Mouse (Mus musculus) layer of hippocampus, postnatal 25 days (tissue): ENCODE measurements around the gene Ank. TPM values are rescaled to one million over a fixed set of nuclear protein-coding genes. Genes with fewer than 3 reads are reported as not detected.
A peak's percentile ranks its signal among the peaks of the same experiment; 100 is the strongest.

Experiments used
- DNase-seq, 2 experiments: peaks; one replicate each; pipeline ENCODE4 v3.0.0; 2022; ENCODE audit warnings: mixed read lengths in 2 of 2, low spot score in 1 of 2; ENCODE audit errors: extremely low spot score in 1 of 2
- total RNA-seq, 2 experiments: library from RNA; stranded (reverse); gene quantifications; 2 replicates each; pipeline ENCODE4 v1.2.3; 2021

Gene Ank
- total RNA-seq, 2 experiments from 2014 or later, result 159 to 164 TPM

GRCm38 (mm10) chr15:27568371-27568770, 101.9 kb downstream of the Ank start:
- no peak for DNase-seq

GRCm38 (mm10) chr15:27569924-27570323, 103.4 kb downstream of the Ank start:
- no peak for DNase-seq

- DNase-seq, result no peak
These were observed 103.9 kb downstream of the Ank start for GRCm38 (mm10) chr15:27570385-27570784.

DNA sequence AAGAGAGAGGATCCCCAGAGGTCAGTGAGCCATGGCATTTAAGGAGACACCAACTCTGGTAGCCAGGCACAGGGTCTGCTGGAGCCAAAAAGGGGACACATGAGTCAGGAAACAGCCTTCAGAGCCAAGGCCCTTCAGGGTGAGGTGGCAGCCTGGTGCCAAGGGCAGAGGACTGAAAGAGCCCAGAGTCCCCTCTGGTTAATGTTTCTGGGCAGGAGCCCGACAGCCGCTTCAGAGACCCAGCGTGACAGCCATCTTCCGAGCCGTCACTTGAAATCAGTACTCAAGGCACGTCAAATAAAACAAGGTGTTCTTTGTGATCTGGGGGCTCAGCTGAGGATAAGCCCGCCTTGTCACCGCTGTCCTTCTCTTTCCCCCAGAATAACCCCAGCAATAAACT, 104.7 kb downstream of the Ank start:
- no peak for DNase-seq

GRCm38 (mm10) chr15:27574992-27575781, 108.7 kb downstream of the Ank start:
- DNase-seq, result no peak

DNA sequence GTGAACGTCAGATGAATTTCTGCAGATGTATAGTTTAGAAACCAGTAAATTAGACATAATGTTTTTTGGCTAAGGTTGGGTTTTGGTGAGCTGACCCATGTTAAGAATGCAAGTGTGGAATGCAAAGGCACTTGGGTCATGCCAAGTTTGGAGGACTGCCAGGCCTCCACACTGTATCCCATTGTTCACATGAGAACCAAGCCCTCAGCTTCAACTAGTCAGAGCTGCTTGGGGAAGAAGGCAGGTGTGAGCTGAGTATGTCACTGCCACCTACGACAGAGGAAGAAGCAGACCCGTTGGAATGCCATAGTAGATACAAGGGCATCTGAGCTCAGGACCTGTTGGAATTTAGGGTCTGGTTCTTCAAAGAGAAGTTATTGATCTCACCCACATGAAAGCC, 109.5 kb downstream of the Ank start:
- DNase-seq, result no peak

- DNase-seq, result no peak
These were observed 110.4 kb downstream of the Ank start for GRCm38 (mm10) chr15:27576886-27577285.

GRCm38 (mm10) chr15:27577915-27578780, 111.7 kb downstream of the Ank start:
- no peak for DNase-seq

DNA sequence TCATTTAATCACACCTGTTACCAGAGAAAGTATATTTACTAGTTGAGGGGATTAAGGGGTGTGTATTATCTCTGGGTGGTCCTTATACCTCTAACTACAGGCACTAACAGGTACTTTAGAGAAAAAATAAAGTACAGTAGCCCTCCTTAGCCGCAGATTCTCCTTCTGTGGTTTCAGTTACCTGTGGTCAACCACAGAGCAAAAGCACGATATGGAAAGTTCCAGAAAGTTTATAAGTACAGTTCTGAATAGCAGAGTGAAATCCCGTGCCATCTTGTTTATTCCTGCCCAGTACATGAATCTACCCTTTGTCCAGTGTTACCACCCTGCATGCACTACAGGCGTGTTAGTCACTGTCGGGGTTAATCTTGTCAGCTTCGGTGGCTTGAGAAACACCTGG, 112.4 kb downstream of the Ank start:
- no peak for DNase-seq

DNA sequence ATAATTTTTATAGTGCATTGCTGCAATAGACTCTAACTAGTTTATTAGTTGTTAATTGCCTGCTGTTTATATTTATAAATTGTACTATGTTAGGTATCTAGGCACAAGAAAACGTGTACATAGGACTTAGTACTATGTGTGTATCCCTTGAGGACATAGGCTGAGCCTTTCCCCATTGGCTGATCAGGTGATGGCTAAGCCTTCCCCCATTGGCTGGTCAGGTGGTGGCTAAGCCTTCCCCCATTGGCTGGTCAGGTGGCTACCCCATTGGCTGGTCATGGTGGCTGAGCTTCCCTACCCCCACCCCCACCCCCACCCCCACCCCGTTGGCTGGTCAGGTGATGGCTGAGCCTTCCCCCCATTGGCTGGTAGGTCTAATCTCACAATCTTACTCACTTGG, 113.4 kb downstream of the Ank start:
- no peak for DNase-seq

GRCm38 (mm10) chr15:27580771-27581170, 114.3 kb downstream of the Ank start:
- no peak for DNase-seq

DNA sequence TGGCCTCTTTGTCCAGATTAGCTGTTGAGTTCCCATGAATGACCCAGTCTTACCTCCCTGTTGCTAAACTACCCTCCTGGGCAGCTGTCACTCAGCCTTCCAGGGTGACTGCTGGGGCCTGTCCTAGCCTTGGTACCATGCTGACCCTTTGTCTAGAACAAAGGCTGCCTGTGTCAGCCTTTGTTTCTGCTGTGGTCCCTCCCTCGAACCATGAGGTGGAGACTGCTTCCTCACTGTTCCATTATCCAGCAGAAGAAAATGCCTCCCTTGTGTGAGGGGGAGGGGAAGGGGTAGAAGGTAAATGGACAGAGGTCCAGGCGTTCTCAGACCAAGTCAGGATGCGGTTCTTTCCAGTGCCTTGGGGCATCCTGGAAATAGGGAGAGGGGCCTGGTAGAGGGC, 115.2 kb downstream of the Ank start:
- DNase-seq, result no peak

GRCm38 (mm10) chr15:27582428-27582827, 116.0 kb downstream of the Ank start:
- DNase-seq, result peak in 1 of 2 experiments; percentile 55

- DNase-seq, result peak in 1 of 2 experiments; percentile 60
These were observed 116.6 kb downstream of the Ank start for GRCm38 (mm10) chr15:27583042-27583441.

DNA sequence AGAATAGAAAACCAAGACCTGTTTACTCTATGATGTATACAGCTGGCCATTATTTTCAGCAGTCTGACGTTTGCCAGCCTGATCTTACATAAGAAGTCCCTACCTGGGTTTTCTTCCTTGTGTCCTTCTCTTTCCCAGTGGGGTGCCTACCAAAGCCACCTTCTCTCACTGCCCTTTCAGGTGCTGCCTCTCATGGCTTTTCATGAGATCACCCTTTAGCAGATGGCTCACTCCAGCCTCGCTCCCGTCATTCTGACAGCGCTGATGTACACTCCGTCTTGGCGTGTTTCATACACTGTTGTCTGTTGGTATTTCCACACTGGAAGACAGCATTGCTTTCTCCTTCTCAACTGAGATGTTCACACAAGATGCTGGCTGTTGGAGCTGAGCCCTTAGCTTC, 117.1 kb downstream of the Ank start:
- no peak for DNase-seq

DNA sequence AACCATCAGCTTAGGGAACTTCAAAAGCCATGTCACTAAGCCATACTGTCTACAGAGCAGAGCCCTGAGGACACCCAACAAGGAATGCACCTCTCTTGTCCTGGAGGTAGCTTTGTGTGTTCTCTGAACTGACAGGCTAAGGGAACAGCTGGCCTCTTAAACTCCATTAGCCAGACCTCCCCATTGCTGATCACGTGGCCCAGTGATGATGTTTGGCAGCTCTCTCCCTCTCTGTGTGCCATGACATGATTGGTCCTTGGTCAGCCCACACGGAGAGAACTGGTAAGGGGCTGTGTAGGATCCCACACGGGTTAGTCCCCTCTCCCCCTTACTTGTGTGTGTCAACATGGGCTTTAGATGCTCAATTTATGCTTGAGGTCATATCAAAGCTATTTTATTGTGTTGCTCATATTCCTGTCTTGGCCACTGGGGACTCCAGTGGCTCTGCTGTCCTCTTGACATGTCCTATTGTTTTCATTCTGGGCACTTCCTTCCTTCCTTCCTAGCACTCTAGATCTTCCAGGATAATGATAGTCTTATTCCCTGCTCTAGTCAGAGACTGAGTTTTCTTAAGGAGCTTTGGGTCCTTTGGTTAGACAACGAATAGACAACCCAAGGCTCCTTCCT, 119.1 kb downstream of the Ank start:
- no peak for DNase-seq

- no peak for DNase-seq
These were observed 119.6 kb downstream of the Ank start for GRCm38 (mm10) chr15:27586093-27586480.

- DNase-seq, result no peak
These were observed 121.8 kb downstream of the Ank start for GRCm38 (mm10) chr15:27588087-27588826.

DNA sequence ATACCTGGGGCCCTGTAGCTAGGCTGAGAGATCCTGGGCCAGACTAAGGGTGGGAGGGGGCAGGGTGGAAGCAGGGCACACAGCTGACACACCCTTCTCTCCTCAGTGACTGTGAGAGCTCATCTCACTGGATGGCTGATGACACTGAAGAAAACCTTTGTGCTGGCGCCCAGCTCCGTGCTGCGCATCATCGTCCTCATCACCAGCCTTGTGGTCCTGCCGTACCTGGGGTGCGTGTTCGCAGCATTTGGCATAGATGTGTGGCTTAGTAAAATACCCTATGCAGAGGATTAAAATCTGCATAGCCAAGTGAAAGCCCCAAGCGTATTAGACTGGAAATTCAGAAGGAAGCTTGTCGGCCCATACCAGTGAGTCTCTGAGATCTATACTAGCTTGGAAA, 124.3 kb downstream of the Ank start:
- no peak for DNase-seq

- no peak for DNase-seq
These were observed 126.3 kb downstream of the Ank start for GRCm38 (mm10) chr15:27592620-27593320.
